Mouse (Mus musculus) olfactory bulb, adult 2 months (tissue): ENCODE measurements around the gene Ksr2.

ENCODE experiments used
- CTCF ChIP-seq: fragments of 200-500 bp; IDR thresholded peaks from 2 replicates; pipeline ENCODE4 v1.5.1; 2012; ENCODE audit warnings: low read depth, mild to moderate bottlenecking, low read length, moderate library complexity; ENCODE audit not compliant: insufficient read depth
- POLR2A ChIP-seq: fragments of 200-500 bp; IDR thresholded peaks from 2 replicates; pipeline ENCODE4 v1.6.1; 2012; ENCODE audit warnings: mild to moderate bottlenecking, low read depth, low read length, moderate library complexity; ENCODE audit not compliant: insufficient read depth

- TF ChIP-seq CTCF (no peak), POLR2A (no peak)
These were observed 158.6 kb downstream of the Ksr2 start for GRCm38 (mm10) chr5:117572428-117572827.
